In genomic region chr5:116271511-116272227, GRCm38 (mm10) we compare ENCODE assay signal across 19 mouse cellular contexts. TPM values are rescaled to one million over a fixed set of nuclear protein-coding genes. Genes with fewer than 3 reads are reported as not detected.
DNase-seq lines count a peak whose midpoint lies in the region; ATAC-seq lines count a peak whose summit lies in the region.
"Had no signal": no experiment of that assay in that cellular context is flagged by ENCODE, and none has a peak within 500 bp of the region (broad histone marks: within the 10 kb centered on the region; RNA-seq: fewer than 3 reads in every experiment).

No protein-coding gene starts in this region.

- WGBS in forebrain, embryonic 11.5 days: 76% methylated on average over 17 of the region's 17 CpGs
- WGBS in forebrain, embryonic 13.5 days: 76% methylated on average over 17 of the region's 17 CpGs
- WGBS in lung, embryonic 15.5 days: 41% methylated on average over 17 of the region's 17 CpGs
- 19% methylated on average over 17 of the region's 17 CpGs for WGBS in heart, embryonic 16.5 days
- WGBS in stomach, embryonic 15.5 days: 45% methylated on average over 17 of the region's 17 CpGs
- WGBS in kidney, embryonic 14.5 days: 69% methylated on average over 17 of the region's 17 CpGs

- no peak overlapping the region for H3K4me2 ChIP-seq in forebrain, embryonic 11.5 days (ENCODE audit: low read depth, low read length, severe bottlenecking)
- H3K4me2 ChIP-seq in forebrain, embryonic 13.5 days: no peak overlapping the region
- peak overlapping the region; percentile 31 for H3K4me2 ChIP-seq in lung, embryonic 15.5 days
- peak overlapping the region; percentile 62 for H3K4me2 ChIP-seq in heart, embryonic 16.5 days (ENCODE audit: low read depth, low read length)
- H3K4me2 ChIP-seq in stomach, embryonic 15.5 days: peak overlapping the region; percentile 25; the same call in 1 of the 2 replicates
- H3K4me2 ChIP-seq in kidney, embryonic 14.5 days (replicated peaks; ENCODE audit: low read depth, low read length): no peak overlapping the region
- H3K4me2 ChIP-seq: embryonic facial prominence, embryonic 12.5 days; hindbrain, embryonic 15.5 days; neural tube, embryonic 15.5 days had no signal

- H3K9me3 ChIP-seq in forebrain, embryonic 11.5 days (ENCODE audit: control insufficient read depth, low read length): peaks cover under 1% of the 10 kb centered on the region; the same call in 1 of the 2 replicates
- H3K9me3 ChIP-seq in forebrain, embryonic 13.5 days (replicated peaks): 0 out of 2 replicates have a peak, but pooled peaks cover 4% of the 10 kb centered on the region
- no peaks in the 10 kb centered on the region for H3K9me3 ChIP-seq in lung, embryonic 15.5 days
- no peaks in the 10 kb centered on the region for H3K9me3 ChIP-seq in heart, embryonic 16.5 days (replicated peaks; ENCODE audit: control insufficient read depth, low read length)
- H3K9me3 ChIP-seq in stomach, embryonic 15.5 days: no peaks in the 10 kb centered on the region
- no peaks in the 10 kb centered on the region for H3K9me3 ChIP-seq in kidney, embryonic 14.5 days (ENCODE audit: control insufficient read depth, low read length)
- H3K9me3 ChIP-seq: embryonic facial prominence, embryonic 12.5 days; hindbrain, embryonic 15.5 days; neural tube, embryonic 15.5 days had no signal

- H3K9ac ChIP-seq in forebrain, embryonic 11.5 days (ENCODE audit: low read length): no peak overlapping the region
- H3K9ac ChIP-seq in forebrain, embryonic 13.5 days: no peak overlapping the region
- no peak overlapping the region for H3K9ac ChIP-seq in lung, embryonic 15.5 days
- no peak overlapping the region for H3K9ac ChIP-seq in heart, embryonic 16.5 days (ENCODE audit: low read length)
- no peak overlapping the region for H3K9ac ChIP-seq in stomach, embryonic 15.5 days
- no peak overlapping the region for H3K9ac ChIP-seq in kidney, embryonic 14.5 days (ENCODE audit: low read depth, low read length)
- H3K9ac ChIP-seq: embryonic facial prominence, embryonic 12.5 days; hindbrain, embryonic 15.5 days; neural tube, embryonic 15.5 days had no signal

- no peak overlapping the region for H3K4me3 ChIP-seq in forebrain, embryonic 11.5 days (ENCODE audit: low read depth, low read length)
- H3K4me3 ChIP-seq in forebrain, embryonic 13.5 days: no peak overlapping the region
- no peak overlapping the region for H3K4me3 ChIP-seq in lung, embryonic 15.5 days
- H3K4me3 ChIP-seq in heart, embryonic 16.5 days (ENCODE audit: low read length): peak overlapping the region; percentile 45
- H3K4me3 ChIP-seq in stomach, embryonic 15.5 days (replicated peaks): 0 out of 2 replicates have a peak overlapping the region, but pooled peaks have one; percentile 11
- no peak overlapping the region for H3K4me3 ChIP-seq in kidney, embryonic 14.5 days (ENCODE audit: low read length)
- H3K4me3 ChIP-seq: embryonic facial prominence, embryonic 12.5 days; hindbrain, embryonic 15.5 days; neural tube, embryonic 15.5 days had no signal

- peaks cover 5% of the 10 kb centered on the region; the same call in 1 of the 2 replicates for H3K27me3 ChIP-seq in forebrain, embryonic 11.5 days (ENCODE audit: control insufficient read depth, insufficient read depth, low read length)
- H3K27me3 ChIP-seq in forebrain, embryonic 13.5 days: peaks cover 13% of the 10 kb centered on the region; the same call in 1 of the 2 replicates
- H3K27me3 ChIP-seq in lung, embryonic 15.5 days: no peaks in the 10 kb centered on the region
- peaks cover 2% of the 10 kb centered on the region; the same call in 1 of the 2 replicates for H3K27me3 ChIP-seq in heart, embryonic 16.5 days (ENCODE audit: control insufficient read depth, insufficient read depth, low read length)
- no peaks in the 10 kb centered on the region for H3K27me3 ChIP-seq in stomach, embryonic 15.5 days (replicated peaks)
- H3K27me3 ChIP-seq in kidney, embryonic 14.5 days (ENCODE audit: control insufficient read depth, insufficient read depth, low read length): no peaks in the 10 kb centered on the region
- H3K27me3 ChIP-seq: embryonic facial prominence, embryonic 12.5 days; hindbrain, embryonic 15.5 days; neural tube, embryonic 15.5 days had no signal

- H3K27ac ChIP-seq in forebrain, embryonic 11.5 days (ENCODE audit: low read depth, low read length): no peak overlapping the region
- no peak overlapping the region for H3K27ac ChIP-seq in forebrain, embryonic 13.5 days
- H3K27ac ChIP-seq in lung, embryonic 15.5 days: no peak overlapping the region
- H3K27ac ChIP-seq in heart, embryonic 16.5 days (ENCODE audit: low read length): peak overlapping the region; percentile 32; the same call in 1 of the 2 replicates
- 0 out of 2 replicates have a peak overlapping the region, but pooled peaks have one; percentile 5 for H3K27ac ChIP-seq in stomach, embryonic 15.5 days
- H3K27ac ChIP-seq in kidney, embryonic 14.5 days (ENCODE audit: low read depth, low read length): no peak overlapping the region
- H3K27ac ChIP-seq: embryonic facial prominence, embryonic 12.5 days; hindbrain, embryonic 15.5 days; neural tube, embryonic 15.5 days had no signal

- DNase-seq in forebrain, embryonic 11.5 days (ENCODE audit: low spot score): peak; percentile 47
- no peak for DNase-seq in lung, postnatal 25 days (ENCODE audit: low spot score)
- no peak for DNase-seq in layer of hippocampus, postnatal 36 days
- DNase-seq: adrenal gland, postnatal 14 days; B cell, adult 2 months; cerebellum, postnatal 14 days; gastrocnemius, postnatal 36 days; kidney, adult 9 months; thymus, adult 2 months had no signal

- peaks cover 9% of the 10 kb centered on the region for H3K4me1 ChIP-seq in forebrain, embryonic 11.5 days (replicated peaks; ENCODE audit: control insufficient read depth, insufficient read depth, low read length)
- peaks cover 43% of the 10 kb centered on the region for H3K4me1 ChIP-seq in forebrain, embryonic 13.5 days
- H3K4me1 ChIP-seq in lung, embryonic 15.5 days: 0 out of 2 replicates have a peak, but pooled peaks cover 4% of the 10 kb centered on the region
- H3K4me1 ChIP-seq in heart, embryonic 16.5 days (ENCODE audit: control insufficient read depth, insufficient read depth, low read length): peaks cover 9% of the 10 kb centered on the region; the same call in 1 of the 2 replicates
- H3K4me1 ChIP-seq in stomach, embryonic 15.5 days: no peaks in the 10 kb centered on the region
- H3K4me1 ChIP-seq in kidney, embryonic 14.5 days (ENCODE audit: control insufficient read depth, insufficient read depth, low read length): no peaks in the 10 kb centered on the region

- H3K36me3 ChIP-seq in forebrain, embryonic 11.5 days (ENCODE audit: control insufficient read depth, insufficient read depth, low read length): no peaks in the 10 kb centered on the region
- no peaks in the 10 kb centered on the region for H3K36me3 ChIP-seq in forebrain, embryonic 13.5 days (ENCODE audit: poor library complexity, severe bottlenecking)
- H3K36me3 ChIP-seq in lung, embryonic 15.5 days: no peaks in the 10 kb centered on the region
- no peaks in the 10 kb centered on the region for H3K36me3 ChIP-seq in heart, embryonic 16.5 days (ENCODE audit: control insufficient read depth, insufficient read depth)
- H3K36me3 ChIP-seq in stomach, embryonic 15.5 days: no peaks in the 10 kb centered on the region
- H3K36me3 ChIP-seq in kidney, embryonic 14.5 days (ENCODE audit: control insufficient read depth, insufficient read depth, low read length): no peaks in the 10 kb centered on the region
- H3K36me3 ChIP-seq: embryonic facial prominence, embryonic 12.5 days; hindbrain, embryonic 15.5 days; neural tube, embryonic 15.5 days had no signal

- ATAC-seq in forebrain, embryonic 11.5 days (replicated peaks; ENCODE audit: low FRiP score): no peak
- no peak for ATAC-seq in forebrain, embryonic 13.5 days
- no peak for ATAC-seq in lung, embryonic 15.5 days (ENCODE audit: borderline replicate concordance, extremely low read depth, low FRiP score, low TSS enrichment)
- peak; percentile 86 for ATAC-seq in heart, embryonic 16.5 days (replicated peaks; ENCODE audit: extremely low read depth, insufficient read depth, low FRiP score)
- ATAC-seq in stomach, embryonic 15.5 days (ENCODE audit: insufficient read depth, low FRiP score, low read depth): no peak
- ATAC-seq in kidney, embryonic 14.5 days (ENCODE audit: low FRiP score, low TSS enrichment): no peak

RNA-seq across cellular contexts. Expression of gene Ccdc60, which starts 17.1 kb away (rescaled TPM):
- polyA plus RNA-seq in forebrain, embryonic 11.5 days (2014; fragmentation: Nextera tagmentation; extraction: Ambion mirVana): 0.92 and 1.6 TPM in 2 replicates
- polyA plus RNA-seq in forebrain, embryonic 13.5 days (2015; fragmentation: Nextera tagmentation; extraction: Ambion mirVana): 0.58 and 1.3 TPM in 2 replicates
- polyA plus RNA-seq in lung, embryonic 15.5 days (2015; fragmentation: Nextera tagmentation; extraction: Ambion mirVana): 1.0 and 1.2 TPM in 2 replicates
- 0.35 and 0.44 TPM in 2 replicates for polyA plus RNA-seq in heart, embryonic 16.5 days (2015; fragmentation: Nextera tagmentation; extraction: Ambion mirVana)
- 1.7 and 2.0 TPM in 2 replicates for polyA plus RNA-seq in stomach, embryonic 15.5 days (2015; fragmentation: Nextera tagmentation; extraction: Ambion mirVana)
- total RNA-seq in layer of hippocampus, postnatal 36 days (2021): under 1 TPM; 0.15 to 0.48 TPM
- 0.47 and 0.55 TPM in 2 replicates for polyA plus RNA-seq in kidney, embryonic 14.5 days (2014; fragmentation: Nextera tagmentation; extraction: Ambion mirVana)
- total RNA-seq: adrenal gland, postnatal 14 days; gastrocnemius, postnatal 36 days; liver, adult 2 months; megakaryocyte progenitor cell, adult 5-6 weeks had no signal
- polyA plus RNA-seq: liver, adult 2 months had no signal

Comparison
In these comparisons a context has a peak if more than half of its experiments do, and no peak if none do; other contexts are left out.
1. H3K27ac ChIP-seq: peak in heart, embryonic 16.5 days (single experiment) and stomach, embryonic 15.5 days (single experiment); none in forebrain, embryonic 11.5 days (single experiment), forebrain, embryonic 13.5 days (single experiment), lung, embryonic 15.5 days (single experiment) and kidney, embryonic 14.5 days (single experiment).
2. H3K4me2 ChIP-seq: peak in lung, embryonic 15.5 days (single experiment), heart, embryonic 16.5 days (single experiment) and stomach, embryonic 15.5 days (single experiment); none in forebrain, embryonic 11.5 days (single experiment), forebrain, embryonic 13.5 days (single experiment) and kidney, embryonic 14.5 days (single experiment).
3. H3K4me3 ChIP-seq: peak in heart, embryonic 16.5 days (single experiment) and stomach, embryonic 15.5 days (single experiment); none in forebrain, embryonic 11.5 days (single experiment), forebrain, embryonic 13.5 days (single experiment), lung, embryonic 15.5 days (single experiment) and kidney, embryonic 14.5 days (single experiment).